Mouse (Mus musculus) ovary, postnatal 10 days (tissue): ENCODE measurements around the gene Stx19.

ENCODE experiments used
- DNase-seq: peaks from one replicate; pipeline ENCODE4 v3.0.0; 2022; ENCODE audit warnings: low spot score

Stx19 gene

GRCm38 (mm10) chr16:62814491-62814890 lies at the start of gene Stx19:
TSS of gene Stx19 (plus strand) at chr16:62814676.
- no peak for DNase-seq

GRCm38 (mm10) chr16:62773462-62773861 lies 41.0 kb upstream of the Stx19 start:
- DNase-seq: no peak

GRCm38 (mm10) chr16:62776034-62776433 lies 38.4 kb upstream of the Stx19 start:
- DNase-seq: no peak

- DNase-seq: no peak
These were observed 36.2 kb upstream of the Stx19 start for GRCm38 (mm10) chr16:62778282-62778681.

GRCm38 (mm10) chr16:62782229-62782628 lies 32.2 kb upstream of the Stx19 start:
- no peak for DNase-seq

GRCm38 (mm10) chr16:62786621-62787331 lies 27.7 kb upstream of the Stx19 start, which contains the start of gene Nsun3:
TSS of gene Nsun3 (minus strand) at chr16:62786818.
- DNase-seq: peak; percentile 72

- no peak for DNase-seq
These were observed 17.9 kb upstream of the Stx19 start for GRCm38 (mm10) chr16:62796608-62797007.

GRCm38 (mm10) chr16:62798808-62799207 lies 15.7 kb upstream of the Stx19 start:
- DNase-seq: no peak

GRCm38 (mm10) chr16:62799426-62799825 lies 15.1 kb upstream of the Stx19 start:
- DNase-seq: no peak

- DNase-seq: no peak
These were observed 14.6 kb upstream of the Stx19 start for GRCm38 (mm10) chr16:62799839-62800238.

- no peak for DNase-seq
These were observed 9.9 kb upstream of the Stx19 start for GRCm38 (mm10) chr16:62804621-62805020.

- DNase-seq: no peak
These were observed 7.1 kb upstream of the Stx19 start for GRCm38 (mm10) chr16:62807249-62807979.

GRCm38 (mm10) chr16:62810855-62811254 lies 3.6 kb upstream of the Stx19 start:
- no peak for DNase-seq

GRCm38 (mm10) chr16:62813790-62814189 lies 686 bp upstream of the Stx19 start:
- DNase-seq: no peak

GRCm38 (mm10) chr16:62822472-62822871 lies 8.0 kb downstream of the Stx19 start:
- no peak for DNase-seq

- no peak for DNase-seq
These were observed 11.9 kb downstream of the Stx19 start for GRCm38 (mm10) chr16:62826156-62827001.

- no peak for DNase-seq
These were observed 17.6 kb downstream of the Stx19 start for GRCm38 (mm10) chr16:62832027-62832426.

- DNase-seq: no peak
These were observed 18.0 kb downstream of the Stx19 start for GRCm38 (mm10) chr16:62832481-62832880.

GRCm38 (mm10) chr16:62834016-62834735 lies 19.7 kb downstream of the Stx19 start:
- no peak for DNase-seq

GRCm38 (mm10) chr16:62845341-62845740 lies 30.9 kb downstream of the Stx19 start:
- no peak for DNase-seq

GRCm38 (mm10) chr16:62846498-62847312 lies 32.2 kb downstream of the Stx19 start, which contains the start of gene Arl13b:
TSS of gene Arl13b (minus strand) at chr16:62847040.
- peak; percentile 48 for DNase-seq
